Mouse (Mus musculus) cerebellum, postnatal 36 days (tissue): ENCODE measurements at regions not wholly inside any gene's neighbourhood (a gene's known extent, or its start where the extent isn't known, plus 50 kb on each side); places are given as distances from the start of the nearest gene placed in this dataset.

Source experiments
- DNase-seq, 2 experiments: peaks; one replicate each; pipeline ENCODE4 v3.0.0; 2021 to 2022; ENCODE audit warnings: mixed read lengths in 2 of 2

GRCm38 (mm10) chr2:8628007-8628406 is 1118.6 kb upstream of the Celf2 start:
- no peak for DNase-seq

GRCm38 (mm10) chr2:8628485-8629208 is 1119.3 kb upstream of the Celf2 start:
- no peak for DNase-seq

DNA sequence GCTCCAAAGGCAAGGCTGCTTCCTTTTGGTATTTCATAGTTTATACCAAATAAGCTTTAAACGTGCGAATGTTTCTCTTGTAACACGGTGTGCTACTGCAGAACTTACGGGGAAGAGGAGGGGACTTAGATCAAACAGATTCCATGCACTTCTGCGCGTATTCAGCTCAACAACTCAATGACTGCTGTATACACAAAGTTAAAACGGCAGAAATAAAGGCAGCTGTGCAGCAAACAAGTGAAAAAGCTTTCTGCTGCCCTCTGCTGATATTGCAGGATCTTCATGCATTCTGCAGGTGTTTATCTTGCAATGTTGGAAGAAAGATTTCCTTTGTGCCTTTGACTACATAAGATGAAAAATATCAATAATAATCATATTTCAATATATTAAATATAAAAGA is 1128.7 kb upstream of the Celf2 start:
- no peak for DNase-seq

DNA sequence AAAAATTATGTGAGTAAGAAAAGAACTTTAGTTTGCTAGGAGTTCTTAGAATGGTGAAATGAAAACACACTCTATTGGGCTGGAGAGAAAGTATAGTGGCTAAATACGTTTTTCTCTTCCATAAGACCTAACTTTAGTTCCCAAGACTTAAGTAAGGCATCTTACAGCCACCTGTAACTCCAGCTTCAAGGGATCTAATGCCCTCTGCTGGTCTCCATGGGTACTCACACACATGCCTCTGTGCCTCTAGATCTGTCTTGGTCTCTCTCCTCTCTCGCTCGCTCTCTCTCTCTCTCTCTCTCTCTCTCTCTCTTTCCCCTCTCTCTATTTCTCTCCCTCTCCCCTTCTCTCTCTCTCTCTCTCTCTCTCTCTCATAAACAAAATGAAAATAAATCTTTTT is 1129.9 kb upstream of the Celf2 start:
- DNase-seq: no peak

DNA sequence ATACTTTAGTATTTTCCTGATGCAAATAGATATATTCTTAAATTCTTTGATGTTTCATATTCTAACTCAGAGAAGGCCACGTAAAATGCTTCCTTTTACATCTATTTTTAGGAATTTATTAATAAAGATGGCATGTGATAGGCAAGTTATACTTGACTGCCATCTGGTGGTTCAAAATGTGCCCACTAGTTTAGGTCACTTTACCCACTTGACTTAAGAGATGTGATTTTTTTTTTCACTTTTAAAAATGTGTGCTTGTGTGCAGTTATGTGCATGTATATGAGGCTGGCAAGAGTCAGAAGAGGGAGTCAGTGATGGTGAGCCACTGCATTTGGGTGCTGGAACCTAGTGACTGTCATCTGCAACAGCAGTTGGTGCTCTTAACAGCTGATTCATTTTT is 1136.1 kb upstream of the Celf2 start:
- DNase-seq: peak in 1 of 2 experiments; percentile 9

DNA sequence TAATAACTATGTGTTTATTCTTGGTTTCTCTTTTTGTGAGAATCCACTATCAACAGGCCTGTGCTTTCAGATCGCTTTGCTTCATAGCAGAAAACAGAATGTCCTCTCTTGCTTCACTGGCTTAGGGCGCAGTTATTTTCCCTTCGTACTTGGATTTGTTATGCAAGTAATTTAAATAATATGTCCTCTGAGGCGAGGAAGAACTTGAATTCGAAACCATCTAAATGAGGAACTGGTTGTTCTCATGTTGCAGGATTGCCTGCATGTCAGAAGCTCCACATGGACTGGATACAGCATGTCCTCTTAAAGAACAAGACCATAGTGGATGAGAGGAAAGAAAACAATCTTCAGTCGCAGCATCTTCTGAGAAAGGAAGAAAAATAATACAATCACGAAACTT is 1151.2 kb upstream of the Celf2 start:
- DNase-seq: no peak

DNA sequence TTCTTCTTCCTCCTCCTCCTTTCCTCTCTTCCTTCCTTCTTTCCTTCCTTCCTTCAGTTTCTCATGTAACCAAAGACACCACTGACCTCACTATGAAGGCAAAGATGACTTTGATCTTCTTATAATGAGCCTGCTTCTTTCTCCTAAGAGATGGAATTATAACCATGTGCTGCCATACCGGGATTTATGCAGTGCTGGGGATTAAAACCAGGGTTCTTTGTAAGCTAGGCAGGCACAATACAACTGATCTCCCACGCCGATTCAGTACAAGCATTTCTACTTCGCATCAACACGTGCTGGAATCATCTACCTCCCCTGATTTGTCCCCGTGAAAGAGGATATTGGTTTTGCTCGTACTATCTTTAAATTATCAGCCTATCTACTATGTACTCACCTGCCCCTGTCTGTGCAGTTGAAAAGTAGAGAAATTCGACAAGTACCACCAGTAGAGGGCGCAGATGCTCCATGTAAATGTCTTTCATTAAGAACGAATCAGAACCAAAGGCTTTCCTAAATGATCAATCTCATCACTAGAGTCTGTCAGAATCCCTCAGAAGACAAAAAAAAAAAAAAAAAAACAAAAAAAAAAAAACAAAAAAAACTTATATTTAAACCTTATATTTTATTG is 1164.5 kb upstream of the Celf2 start:
- peak; percentile 63 to 74 for DNase-seq

GRCm38 (mm10) chr2:8675537-8675936 is 1166.2 kb upstream of the Celf2 start:
- DNase-seq: no peak

DNA sequence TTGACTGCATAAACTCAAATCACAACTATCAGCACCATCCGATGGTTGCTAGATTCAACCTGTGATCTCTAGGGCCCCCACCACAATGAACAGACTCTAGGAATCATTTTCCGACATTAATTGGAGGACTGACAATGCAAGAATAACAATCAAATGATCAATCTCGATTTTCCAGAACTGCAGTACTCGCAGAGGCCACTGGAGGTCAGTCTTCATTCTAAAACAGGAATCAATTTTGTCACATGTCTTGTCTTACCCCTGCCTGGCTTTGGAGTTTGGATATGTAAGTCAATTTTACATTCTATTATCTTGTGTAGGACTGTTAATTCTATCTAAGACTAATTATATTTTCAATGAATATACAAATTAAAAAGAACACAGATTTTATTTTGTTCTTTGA is 1167.2 kb upstream of the Celf2 start:
- peak in 1 of 2 experiments; percentile 8 for DNase-seq

DNA sequence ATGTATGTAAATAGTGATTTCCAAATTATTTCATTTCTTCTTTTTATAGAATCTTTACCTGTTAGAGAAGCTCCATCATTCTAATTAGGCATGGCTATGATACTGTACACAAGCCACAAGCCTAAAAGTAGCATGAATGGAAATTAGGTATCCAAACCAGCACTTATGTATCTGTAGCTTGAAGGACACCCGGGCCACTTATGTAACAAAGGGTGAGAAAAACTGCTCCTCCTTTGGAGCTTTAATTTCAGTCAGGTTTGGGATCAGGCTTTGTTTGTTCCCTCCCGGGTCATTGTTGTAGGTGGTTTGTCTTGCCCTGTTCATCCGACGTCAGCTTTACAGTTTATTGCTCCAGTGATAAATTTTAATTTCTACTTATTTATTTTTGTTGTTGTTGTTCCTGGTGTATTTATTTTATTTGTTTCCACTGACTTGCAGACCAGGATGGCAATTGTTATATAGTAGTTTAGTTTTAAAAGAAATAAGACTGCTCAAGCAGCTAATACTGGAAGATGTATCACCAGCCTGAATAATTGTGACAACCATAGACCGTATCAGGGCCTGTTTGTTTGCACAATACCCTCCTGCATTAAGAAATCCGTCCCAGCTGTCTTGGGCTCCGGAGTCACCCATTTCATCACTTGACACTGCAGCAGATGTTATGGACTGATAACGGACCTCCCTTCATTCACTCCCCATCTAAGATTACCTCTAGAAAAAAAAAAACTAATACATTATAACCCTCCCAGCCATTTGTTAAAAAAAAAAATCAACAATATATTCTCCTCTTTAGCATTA is 1181.7 kb upstream of the Celf2 start:
- no peak for DNase-seq

- no peak for DNase-seq
These were observed 1151.7 kb upstream of the 4930412O13Rik start for GRCm38 (mm10) chr2:8729306-8729705.

DNA sequence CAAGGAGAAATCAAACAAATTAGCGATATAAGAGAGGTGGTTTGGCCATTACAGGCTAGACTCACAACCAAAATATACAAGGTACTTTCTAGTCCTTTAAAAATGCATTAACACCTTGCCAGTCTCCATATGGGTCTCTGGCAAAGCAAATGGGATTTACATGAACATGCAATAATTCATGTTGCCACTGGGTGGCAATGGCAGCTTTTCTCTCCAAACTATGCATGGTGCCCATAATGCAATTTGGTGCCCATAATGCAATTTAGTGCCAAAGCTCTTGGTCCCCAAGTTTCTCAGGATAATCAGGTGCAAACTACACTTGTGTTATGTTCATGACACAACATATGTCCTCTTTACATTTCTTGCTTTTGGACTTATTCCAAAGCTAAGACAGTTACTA is 1126.9 kb upstream of the 4930412O13Rik start:
- DNase-seq: peak; percentile 21 to 34

- no peak for DNase-seq
These were observed 1124.5 kb upstream of the 4930412O13Rik start for GRCm38 (mm10) chr2:8756546-8756945.

- no peak for DNase-seq
These were observed 1110.4 kb upstream of the 4930412O13Rik start for GRCm38 (mm10) chr2:8770636-8771035.

DNA sequence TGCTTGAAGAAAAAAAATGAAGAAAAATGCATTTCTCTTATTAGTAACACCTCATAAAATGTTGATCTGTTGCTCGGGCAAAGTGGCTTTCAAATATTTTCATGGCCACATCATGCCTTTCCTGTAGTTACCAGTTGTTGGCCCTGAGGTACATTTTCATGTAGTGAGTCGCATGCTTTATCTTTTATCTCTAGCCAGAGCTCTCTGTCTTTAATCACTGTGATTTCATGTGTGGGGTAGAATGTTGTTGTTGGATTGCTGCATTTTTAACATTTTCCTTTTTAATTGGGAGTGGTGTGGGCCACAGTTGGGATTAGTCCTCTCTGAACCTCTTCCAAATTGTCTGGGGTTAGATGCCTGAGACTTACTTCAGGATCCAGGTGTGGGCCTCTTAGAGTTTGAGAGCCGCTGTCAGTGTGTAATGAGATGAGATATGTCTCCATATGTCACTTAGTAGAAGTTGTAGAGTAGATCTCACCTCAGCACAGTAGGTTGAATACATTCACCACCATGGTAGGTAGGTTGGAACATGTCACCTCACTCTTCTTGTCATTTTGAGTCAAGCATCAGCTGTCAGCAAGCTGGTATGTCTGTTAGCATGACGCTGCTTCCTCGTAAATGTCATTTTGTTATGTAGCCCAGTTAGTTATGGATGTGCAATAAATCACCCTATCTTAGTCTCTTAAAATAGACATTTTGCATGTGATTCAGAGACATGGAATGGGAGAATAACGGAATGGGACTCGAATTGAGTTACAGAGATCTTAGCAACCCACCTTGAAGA is 1099.7 kb upstream of the 4930412O13Rik start:
- DNase-seq: no peak

- no peak for DNase-seq
These were observed 1098.8 kb upstream of the 4930412O13Rik start for GRCm38 (mm10) chr2:8782225-8782624.

- no peak for DNase-seq
These were observed 1079.0 kb upstream of the 4930412O13Rik start for GRCm38 (mm10) chr2:8802061-8802460.

DNA sequence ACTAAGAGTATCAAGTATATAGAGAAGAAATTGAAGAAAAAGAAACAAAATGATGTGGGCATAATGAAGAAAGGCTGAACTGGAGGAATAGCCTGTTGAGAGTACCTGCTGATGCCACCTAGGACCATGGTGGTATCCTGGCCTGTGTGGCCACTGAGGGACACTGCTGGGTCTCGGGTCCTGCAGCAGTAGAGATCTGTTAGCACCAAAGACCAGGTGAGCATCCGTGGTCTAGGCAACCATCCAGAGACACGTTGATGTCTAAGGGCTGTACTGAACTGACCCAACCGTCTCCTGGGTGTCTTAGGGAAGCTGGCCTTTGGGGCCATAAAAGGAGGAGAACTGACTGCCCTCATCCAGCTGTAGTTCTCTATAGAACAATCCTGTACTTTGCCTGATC is 1071.4 kb upstream of the 4930412O13Rik start:
- DNase-seq: no peak

DNA sequence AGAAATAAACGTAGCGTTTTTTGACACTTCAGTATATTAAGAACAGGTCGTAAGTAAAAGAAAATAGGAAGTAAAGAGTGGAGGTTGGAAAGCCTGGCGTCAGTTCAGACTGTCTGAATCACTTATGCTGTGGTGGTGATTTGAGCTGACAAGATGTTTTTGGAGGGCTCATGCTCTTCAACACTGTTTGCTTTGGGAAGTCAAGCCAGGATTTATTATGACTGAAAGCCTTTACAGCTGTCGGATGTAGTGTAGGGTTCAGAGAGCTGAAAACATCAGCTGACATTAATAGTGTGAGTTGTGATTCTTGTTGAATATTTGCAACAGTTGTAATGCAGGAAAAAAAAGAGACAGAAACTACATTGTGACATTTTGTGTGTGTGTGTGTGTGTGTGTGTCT is 1062.9 kb upstream of the 4930412O13Rik start:
- no peak for DNase-seq

- DNase-seq: no peak
These were observed 1055.6 kb upstream of the 4930412O13Rik start for GRCm38 (mm10) chr2:8825406-8825805.
